Mouse (Mus musculus) ovary, postnatal 14 days (tissue): ENCODE results near the gene Gm17467.
"Not testable (repeated sequence)": the region's sequence is repeated elsewhere in the genome, so short reads cannot be mapped to it uniquely, and the experiment has no call there.

ENCODE experiments used
- DNase-seq: peaks from one replicate; pipeline ENCODE4 v3.0.0; 2022; ENCODE audit warnings: low spot score

The Gm17467 gene

DNA sequence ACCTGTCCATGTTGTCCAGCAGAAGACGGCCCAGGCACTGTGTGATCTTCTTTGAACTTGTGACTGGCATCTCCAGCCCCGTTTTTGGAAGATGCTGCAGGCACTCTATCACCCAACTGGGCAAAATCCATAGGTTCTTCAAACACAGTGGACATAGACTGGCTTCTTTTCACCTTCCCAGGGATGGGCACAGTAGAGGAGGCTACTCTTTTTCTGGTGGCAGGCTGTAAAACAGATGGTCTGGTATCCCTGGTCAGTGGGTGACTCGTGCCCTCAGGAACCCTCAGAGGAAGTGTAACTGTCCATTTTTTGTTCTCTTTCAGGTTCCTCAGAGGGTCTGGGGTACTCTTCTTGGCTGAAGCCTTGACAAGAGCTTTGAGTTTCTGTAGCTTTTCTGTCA lies at the start of gene Gm17467:
Gene Gm17467, minus strand, starts transcription at position 101 of the 400 bp plus-strand sequence.
- not testable (repeated sequence) for DNase-seq
